Mouse (Mus musculus) retina, postnatal 7 days (tissue): ENCODE measurements around the gene Npr1.

ENCODE experiments used
- DNase-seq: peaks from one replicate; pipeline ENCODE4 v3.0.0-alpha.2; 2012; ENCODE audit warnings: low read depth, low spot score

Gene Npr1

GRCm38 (mm10) chr3:90465686-90466310, at the start of gene Npr1:
Gene Npr1, minus strand, starts transcription at chr3:90465866.
- DNase-seq: no peak

GRCm38 (mm10) chr3:90515242-90515641, 49.6 kb upstream of the Npr1 start:
- DNase-seq: no peak

GRCm38 (mm10) chr3:90514691-90515090, 49.0 kb upstream of the Npr1 start:
- no peak for DNase-seq

GRCm38 (mm10) chr3:90513796-90514590, 48.3 kb upstream of the Npr1 start, which contains the start of the genes S100a1 and S100a13:
Gene S100a1, minus strand, starts transcription at chr3:90514392.
Gene S100a13, plus strand, starts transcription at chr3:90514435.
- DNase-seq: no peak

GRCm38 (mm10) chr3:90512948-90513642, 47.4 kb upstream of the Npr1 start:
- no peak for DNase-seq

- DNase-seq: no peak
Observed at GRCm38 (mm10) chr3:90512276-90512675, 46.6 kb upstream of the Npr1 start.

- DNase-seq: no peak
Observed at GRCm38 (mm10) chr3:90509747-90510123, 44.1 kb upstream of the Npr1 start.

- peak; percentile 99 for DNase-seq
Observed at GRCm38 (mm10) chr3:90508950-90509746, 43.5 kb upstream of the Npr1 start, which contains the start of gene Chtop. Gene Chtop, minus strand, starts transcription at chr3:90509498.

GRCm38 (mm10) chr3:90508287-90508949, 42.8 kb upstream of the Npr1 start:
- no peak for DNase-seq

- DNase-seq: no peak
Observed at GRCm38 (mm10) chr3:90506362-90506761, 40.7 kb upstream of the Npr1 start.

GRCm38 (mm10) chr3:90505216-90505615, 39.5 kb upstream of the Npr1 start:
- no peak for DNase-seq

GRCm38 (mm10) chr3:90503444-90503843, 37.8 kb upstream of the Npr1 start:
- no peak for DNase-seq

- no peak for DNase-seq
Observed at GRCm38 (mm10) chr3:90497597-90497996, 31.9 kb upstream of the Npr1 start.

GRCm38 (mm10) chr3:90495850-90496525, 30.3 kb upstream of the Npr1 start:
- DNase-seq: no peak

GRCm38 (mm10) chr3:90493831-90494540, 28.3 kb upstream of the Npr1 start:
- DNase-seq: no peak

- no peak for DNase-seq
Observed at GRCm38 (mm10) chr3:90491350-90491749, 25.7 kb upstream of the Npr1 start.

GRCm38 (mm10) chr3:90490696-90491256, 25.1 kb upstream of the Npr1 start, which contains the start of gene Snapin:
Gene Snapin, minus strand, starts transcription at chr3:90491033.
- peak; percentile 91 for DNase-seq

- no peak for DNase-seq
Observed at GRCm38 (mm10) chr3:90488576-90488975, 22.9 kb upstream of the Npr1 start.

GRCm38 (mm10) chr3:90486998-90487397, 21.3 kb upstream of the Npr1 start:
- no peak for DNase-seq
